Comparison of ENCODE assay signal across 8 mouse cellular contexts in genomic region chr11:52001341-52001740, GRCm38 (mm10). TPM values are rescaled to one million over a fixed set of nuclear protein-coding genes. Genes with fewer than 3 reads are reported as not detected.
DNase-seq lines count a peak whose midpoint lies in the region; ATAC-seq and TF ChIP-seq lines count a peak whose summit lies in the region.

No protein-coding gene starts in this region.

- no peak overlapping the region for H3K9ac ChIP-seq in kidney, postnatal 0 days (ENCODE audit: low read depth, low read length)
- H3K9ac ChIP-seq in forebrain, postnatal 0 days: peak overlapping the region; percentile 97; the same call in 1 of the 2 replicates

- intact Hi-C loops in left cerebral cortex, postnatal 25 days (cut with DNase I): loop anchor here (2.0 to 5.0 kb wide), 2 partner anchors 34 to 97 kb away; partner anchors contain the start of genes Cdkn2aipnl and Ppp2ca

- H3K4me3 ChIP-seq in kidney, postnatal 0 days (replicated peaks; ENCODE audit: low read depth, low read length): no peak overlapping the region
- no peak overlapping the region for H3K4me3 ChIP-seq in brown adipose tissue, adult 24 weeks (ENCODE audit: insufficient read depth, low read depth, low read length)
- H3K4me3 ChIP-seq in forebrain, postnatal 0 days (ENCODE audit: low read depth, low read length): peak overlapping the region; percentile 95
- H3K4me3 ChIP-seq in macrophage (ENCODE audit: inconsistent target): no peak overlapping the region

- no peak for DNase-seq in kidney, postnatal 0 days (ENCODE audit: low spot score)
- no peak for DNase-seq in kidney, adult 8-10 months
- no peak for DNase-seq in forebrain, postnatal 0 days
- no peak for DNase-seq in frontal cortex, postnatal 36 days (ENCODE audit: low spot score in 2 of 2)
- no peak for DNase-seq in right cerebral cortex, postnatal 4 days
- no peak for DNase-seq in left cerebral cortex, postnatal 25 days (ENCODE audit: low spot score in 2 of 2)

- no peak for TF ChIP-seq CTCF in kidney, postnatal 0 days (IDR thresholded peaks at IDR 0.05; ENCODE audit: low read depth)
- TF ChIP-seq CTCF in forebrain, postnatal 0 days (IDR thresholded peaks at IDR 0.05; ENCODE audit: low read depth): no peak

- peaks cover 13% of the 10 kb centered on the region; the same call in 1 of the 2 replicates for H3K36me3 ChIP-seq in kidney, postnatal 0 days (ENCODE audit: insufficient read depth, low read length)
- H3K36me3 ChIP-seq in forebrain, postnatal 0 days (ENCODE audit: insufficient read depth): peaks cover 14% of the 10 kb centered on the region
- H3K36me3 ChIP-seq in macrophage (ENCODE audit: inconsistent target): peaks cover 17% of the 10 kb centered on the region

- ATAC-seq in kidney, postnatal 0 days (replicated peaks; ENCODE audit: low FRiP score, low read depth): no peak
- no peak for ATAC-seq in forebrain, postnatal 0 days

- WGBS in kidney, postnatal 0 days: 63% methylated on average over 10 of the region's 10 CpGs
- WGBS in forebrain, postnatal 0 days: 59% methylated on average over 10 of the region's 10 CpGs
- 69% methylated on average over 10 of the region's 10 CpGs for WGBS in macrophage (ENCODE audit: missing documents)

- H3K27me3 ChIP-seq in kidney, postnatal 0 days (ENCODE audit: insufficient read depth, low read length): no peaks in the 10 kb centered on the region
- no peaks in the 10 kb centered on the region for H3K27me3 ChIP-seq in forebrain, postnatal 0 days (ENCODE audit: insufficient read depth, low read length)

- H3K79me2 ChIP-seq in macrophage (ENCODE audit: inconsistent target): peaks cover 39% of the 10 kb centered on the region

- peaks cover 6% of the 10 kb centered on the region; the same call in 1 of the 2 replicates for H3K4me1 ChIP-seq in kidney, postnatal 0 days (replicated peaks; ENCODE audit: insufficient read depth, low read length)
- H3K4me1 ChIP-seq in brown adipose tissue, adult 24 weeks (ENCODE audit: control insufficient read depth, insufficient read depth, insufficient read length, low read length): peaks cover 8% of the 10 kb centered on the region; the same call in 1 of the 2 replicates
- peaks cover 21% of the 10 kb centered on the region for H3K4me1 ChIP-seq in forebrain, postnatal 0 days (ENCODE audit: insufficient read depth)

- peak overlapping the region; percentile 40 for H3K4me2 ChIP-seq in kidney, postnatal 0 days (ENCODE audit: low read length)
- peak overlapping the region; percentile 58 for H3K4me2 ChIP-seq in forebrain, postnatal 0 days (ENCODE audit: low read depth)

- H3K9me3 ChIP-seq in kidney, postnatal 0 days (replicated peaks; ENCODE audit: low read length): no peaks in the 10 kb centered on the region
- no peaks in the 10 kb centered on the region for H3K9me3 ChIP-seq in forebrain, postnatal 0 days (ENCODE audit: low read length)

- peak overlapping the region; percentile 97 for H3K27ac ChIP-seq in kidney, postnatal 0 days
- peak overlapping the region; percentile 32; the same call in 1 of the 2 replicates for H3K27ac ChIP-seq in brown adipose tissue, adult 24 weeks (replicated peaks; ENCODE audit: low read depth, low read length)
- H3K27ac ChIP-seq in forebrain, postnatal 0 days (ENCODE audit: low read depth, low read length): peak overlapping the region; percentile 83
- peak overlapping the region; percentile 89; the same call in 1 of the 2 replicates for H3K27ac ChIP-seq in macrophage

RNA-seq across cellular contexts. Expression of gene Ube2b, which starts 0.8 kb away (rescaled TPM):
- polyA plus RNA-seq in kidney, postnatal 0 days (2015; fragmentation: Nextera tagmentation; extraction: Ambion mirVana): 248 and 255 TPM in 2 replicates
- 235 and 242 TPM in 2 replicates for polyA plus RNA-seq in brown adipose tissue, adult 24 weeks (2012; ENCODE audit: insufficient read depth, insufficient read length, missing spikeins)
- total RNA-seq in forebrain, postnatal 0 days (2014; rRNA removed): 148 and 162 TPM in 2 replicates
- polyA plus RNA-seq in forebrain, postnatal 0 days (2015; fragmentation: Nextera tagmentation; extraction: Ambion mirVana): 244 and 249 TPM in 2 replicates
- total RNA-seq in macrophage (2018; cell fraction: chromatin; rRNA removed): 100 to 1,000 TPM in 21 of 26 experiments, 10 to 100 TPM in 5; 49.2 to 261 (median 134) TPM
- total RNA-seq in macrophage (2018; cell fraction: cytosol; rRNA removed): 100 to 1,000 TPM in 14 of 26 experiments, 10 to 100 TPM in 12; 63.6 to 144 (median 100) TPM
- 100 to 1,000 TPM in 7 of 26 experiments, 10 to 100 TPM in 19; 28.0 to 147 (median 88.3) TPM for total RNA-seq in macrophage (2018; cell fraction: nucleus; rRNA removed)
- polyA plus RNA-seq in macrophage (2018): 117 to 151 TPM (median 137 TPM) in 3 replicates
- 100 to 1,000 TPM; 191 to 200 TPM for total RNA-seq in left cerebral cortex, postnatal 25 days (2021)

RNA-seq across cellular contexts. Expression of gene Cdkl3, which starts 2.7 kb away (rescaled TPM):
- 10.3 and 10.6 TPM in 2 replicates for polyA plus RNA-seq in kidney, postnatal 0 days (2015; fragmentation: Nextera tagmentation; extraction: Ambion mirVana)
- 9.6 and 21.9 TPM in 2 replicates for polyA plus RNA-seq in brown adipose tissue, adult 24 weeks (2012; ENCODE audit: insufficient read depth, insufficient read length, missing spikeins)
- 33.2 and 35.5 TPM in 2 replicates for total RNA-seq in forebrain, postnatal 0 days (2014; rRNA removed)
- polyA plus RNA-seq in forebrain, postnatal 0 days (2015; fragmentation: Nextera tagmentation; extraction: Ambion mirVana): 40.4 and 45.1 TPM in 2 replicates
- total RNA-seq in macrophage (2018; cell fraction: chromatin; rRNA removed): 10 to 100 TPM in 8 of 26 experiments, 1 to 10 TPM in 18; 1.3 to 16.1 (median 9.3) TPM
- total RNA-seq in macrophage (2018; cell fraction: cytosol; rRNA removed): 1 to 10 TPM; 1.2 to 4.1 (median 2.2) TPM
- 1 to 10 TPM; 1.3 to 9.4 (median 4.2) TPM for total RNA-seq in macrophage (2018; cell fraction: nucleus; rRNA removed)
- 1.2 to 3.9 TPM (median 2.0 TPM) in 3 replicates for polyA plus RNA-seq in macrophage (2018)
- 10 to 100 TPM; 12.5 to 12.9 TPM for total RNA-seq in left cerebral cortex, postnatal 25 days (2021)

RNA-seq across cellular contexts. Expression of gene Cdkn2aipnl, which starts 33.9 kb away (rescaled TPM):
- 70.8 and 71.7 TPM in 2 replicates for polyA plus RNA-seq in kidney, postnatal 0 days (2015; fragmentation: Nextera tagmentation; extraction: Ambion mirVana)
- polyA plus RNA-seq in brown adipose tissue, adult 24 weeks (2012; ENCODE audit: insufficient read depth, insufficient read length, missing spikeins): 11.1 and 11.7 TPM in 2 replicates
- total RNA-seq in forebrain, postnatal 0 days (2014; rRNA removed): 95.5 and 107 TPM in 2 replicates
- polyA plus RNA-seq in forebrain, postnatal 0 days (2015; fragmentation: Nextera tagmentation; extraction: Ambion mirVana): 121 and 133 TPM in 2 replicates
- total RNA-seq in macrophage (2018; cell fraction: chromatin; rRNA removed): 1 to 10 TPM in 22 of 26 experiments, under 1 TPM in 4; 0.71 to 8.7 (median 3.0) TPM
- 10 to 100 TPM; 17.1 to 39.7 (median 31.0) TPM for total RNA-seq in macrophage (2018; cell fraction: cytosol; rRNA removed)
- total RNA-seq in macrophage (2018; cell fraction: nucleus; rRNA removed): 10 to 100 TPM in 11 of 26 experiments, 1 to 10 TPM in 15; 2.3 to 23.6 (median 9.0) TPM
- 23.7 to 60.3 TPM (median 39.3 TPM) in 3 replicates for polyA plus RNA-seq in macrophage (2018)
- 10 to 100 TPM; 31.8 to 35.6 TPM for total RNA-seq in left cerebral cortex, postnatal 25 days (2021)

Comparison
In these comparisons a context has a peak if more than half of its experiments do, and no peak if none do; other contexts are left out.
1. H3K27ac ChIP-seq: peak in every context shown above with its lines; median percentile 97 in kidney, postnatal 0 days; 89 in macrophage; 83 in forebrain, postnatal 0 days; 32 in brown adipose tissue, adult 24 weeks.